Mouse (Mus musculus): ENCODE measurements around the gene Tyro3. TPM values are rescaled to one million over a fixed set of nuclear protein-coding genes. Genes with fewer than 3 reads are reported as not detected.

Tyro3 gene
- total RNA-seq (2021), result 6.0 and 7.7 TPM in 2 replicates
- long read RNA-seq, experiment 1, transcript Tyro3-201 (19 exons, 3,989 nt), result major isoform, 11 of 14 reads
- long read RNA-seq, experiment 1, partial matches to known transcripts, result 2 of 14 reads
- long read RNA-seq, experiment 1, other reads (novel, unspliced or antisense), result 1 of 14 reads
- long read RNA-seq, experiment 2, partial matches to known transcripts, result 1 of 3 reads
- long read RNA-seq, experiment 2, other reads (novel, unspliced or antisense), result 0 of 3 reads

- DNase-seq, result no peak
Measured at GRCm38 (mm10) chr2:119797279-119797783, at the start of gene Tyro3. TSS of gene Tyro3 (plus strand) at chr2:119797733.

GRCm38 (mm10) chr2:119749260-119749659, 48.3 kb upstream of the Tyro3 start:
- DNase-seq, result no peak

- DNase-seq, result no peak
Measured at GRCm38 (mm10) chr2:119757601-119758100, 39.9 kb upstream of the Tyro3 start.

- DNase-seq, result peak; percentile 53
Measured at GRCm38 (mm10) chr2:119758101-119758843, 39.3 kb upstream of the Tyro3 start.

- DNase-seq, result no peak
Measured at GRCm38 (mm10) chr2:119758844-119759835, 38.4 kb upstream of the Tyro3 start.

- no peak for DNase-seq
Measured at GRCm38 (mm10) chr2:119760251-119760650, 37.3 kb upstream of the Tyro3 start, which contains the start of gene Ltk. TSS of gene Ltk (minus strand) at chr2:119760431.

GRCm38 (mm10) chr2:119762276-119762675, 35.3 kb upstream of the Tyro3 start:
- no peak for DNase-seq

- no peak for DNase-seq
Measured at GRCm38 (mm10) chr2:119763924-119764323, 33.6 kb upstream of the Tyro3 start.

- no peak for DNase-seq
Measured at GRCm38 (mm10) chr2:119767246-119767645, 30.3 kb upstream of the Tyro3 start.

GRCm38 (mm10) chr2:119787206-119787883, 10.2 kb upstream of the Tyro3 start, which contains the start of gene Rpap1:
TSS of gene Rpap1 (minus strand) at chr2:119787537.
- peak; percentile 92 for DNase-seq

GRCm38 (mm10) chr2:119789996-119790395, 7.5 kb upstream of the Tyro3 start:
- DNase-seq, result no peak

GRCm38 (mm10) chr2:119798246-119798927, 854 bp downstream of the Tyro3 start:
- DNase-seq, result peak; percentile 84

- DNase-seq, result peak; percentile 64
Measured at GRCm38 (mm10) chr2:119799181-119799960, 1.8 kb downstream of the Tyro3 start.

- peak; percentile 18 for DNase-seq
Measured at GRCm38 (mm10) chr2:119799961-119800550, 2.5 kb downstream of the Tyro3 start.

- no peak for DNase-seq
Measured at GRCm38 (mm10) chr2:119800876-119801846, 3.6 kb downstream of the Tyro3 start.

GRCm38 (mm10) chr2:119802767-119803617, 5.5 kb downstream of the Tyro3 start:
- peak; percentile 22 for DNase-seq

GRCm38 (mm10) chr2:119803618-119804274, 6.2 kb downstream of the Tyro3 start:
- no peak for DNase-seq

Measured in adrenal gland, postnatal 14 days (tissue).